Mouse (Mus musculus) stomach, embryonic 16.5 days (tissue): ENCODE results near the gene 2210016F16Rik. TPM values are rescaled to one million over a fixed set of nuclear protein-coding genes. Genes with fewer than 3 reads are reported as not detected.
A peak's percentile ranks its signal among the peaks of the same experiment; 100 is the strongest.
"Not testable (repeated sequence)": the region's sequence is repeated elsewhere in the genome, so short reads cannot be mapped to it uniquely, and the experiment has no call there.

Experiments
- ATAC-seq: fragments of 200-750 bp; cut with Nextera tagmentation; 2 replicates; pipeline ENCODE4 v1.8.0; 2017; ENCODE audit warnings: moderate number of reproducible peaks, moderate TSS enrichment; ENCODE audit not compliant: insufficient read depth, low FRiP score
- H3K27ac ChIP-seq: fragments of 300-500 bp; sonication (generic); 2 replicates; pipeline ENCODE4 v1.5.1; 2014; ENCODE audit warnings: low read length
- H3K27me3 ChIP-seq: fragments of 300-500 bp; sonication (generic); 2 replicates; pipeline ENCODE4 v1.6.1; 2014; ENCODE audit warnings: low read length, control low read depth, mixed read lengths; ENCODE audit not compliant: control insufficient read depth, insufficient read depth
- H3K36me3 ChIP-seq: fragments of 300-500 bp; sonication (generic); 2 replicates; pipeline ENCODE4 v1.6.1; 2014; ENCODE audit warnings: low read length; ENCODE audit not compliant: control insufficient read depth, insufficient read depth
- H3K4me1 ChIP-seq: fragments of 300-500 bp; sonication (generic); 2 replicates; pipeline ENCODE4 v1.6.1; 2014; ENCODE audit warnings: low read length, control low read depth, mixed read lengths; ENCODE audit not compliant: control insufficient read depth, insufficient read depth
- H3K4me2 ChIP-seq: fragments of 300-500 bp; sonication (generic); 2 replicates; pipeline ENCODE4 v1.6.1; 2014; ENCODE audit warnings: low read depth, low read length, mixed read lengths
- H3K4me3 ChIP-seq: fragments of 300-500 bp; sonication (generic); replicated peaks from 2 replicates; pipeline ENCODE4 v1.5.1; 2014; ENCODE audit warnings: mild to moderate bottlenecking, low read length
- H3K9ac ChIP-seq: fragments of 300-500 bp; sonication (generic); 2 replicates; pipeline ENCODE4 v1.6.1; 2014; ENCODE audit warnings: low read length
- H3K9me3 ChIP-seq: fragments of 300-500 bp; sonication (generic); replicated peaks from 2 replicates; pipeline ENCODE4 v1.6.1; 2016; ENCODE audit warnings: low read length, control low read depth; ENCODE audit not compliant: control insufficient read depth
- WGBS: fragments of 180-500 bp; shearing (Covaris S2); extraction: QIAGEN DNeasy Blood & Tissue Kit; methylation state at CpG from one replicate; pipeline ENCODE4 v1.1.7; 2014; 5-methylcytosine and 5-hydroxymethylcytosine counted together
- polyA plus RNA-seq: library from polyadenylated mRNA; unstranded; fragments of >200 nt; fragmentation: Nextera tagmentation; extraction: Ambion mirVana; gene quantifications from 2 replicates; pipeline ENCODE4 v1.2.1, GENCODE M21; 2015

Gene 2210016F16Rik
- polyA plus RNA-seq, 1 experiment from 2014 or later = 31.4 TPM

- H3K9me3 ChIP-seq, H3K4me1 ChIP-seq, ATAC-seq, H3K36me3 ChIP-seq, H3K27me3 ChIP-seq: not testable (repeated sequence)
- H3K4me2 ChIP-seq = peak within 1 kb of the TSS; percentile 52
- H3K9ac ChIP-seq = peak within 1 kb of the TSS; percentile 96
- peak within 1 kb of the TSS; percentile 96 for H3K4me3 ChIP-seq
- H3K27ac ChIP-seq = peak within 1 kb of the TSS; percentile 99
- 4% methylated on average over 16 of the region's 17 CpGs for WGBS
Observed at GRCm38 (mm10) chr13:58403243-58403642, 18.2 kb upstream of the 2210016F16Rik start, which contains the start of gene Hnrnpk. Gene Hnrnpk (minus strand): TSS chr13:58403343.

GRCm38 (mm10) chr13:58402744-58403110, 17.7 kb upstream of the 2210016F16Rik start:
- peak; percentile 74 for ATAC-seq
- peak overlapping the region; percentile 99 for H3K27ac ChIP-seq
- peak overlapping the region; percentile 96 for H3K4me3 ChIP-seq
- 0% methylated on average over 43 of the region's 48 CpGs for WGBS
- H3K4me1 ChIP-seq = no peaks in the 10 kb centered on the region
- H3K36me3 ChIP-seq = peaks cover 1% of the 10 kb centered on the region; the same call in 1 of the 2 replicates
- H3K27me3 ChIP-seq = no peaks in the 10 kb centered on the region
- no peaks in the 10 kb centered on the region for H3K9me3 ChIP-seq
- peak overlapping the region; percentile 52 for H3K4me2 ChIP-seq
- H3K9ac ChIP-seq = peak overlapping the region; percentile 96

- Histone ChIP-seq H3K36me3 (peaks cover 3% of the 10 kb centered on the region; the same call in 1 of the 2 replicates), H3K4me2 (peak within 1 kb of the TSS; percentile 88), H3K9ac (peak within 1 kb of the TSS; percentile 96), H3K4me1 (no peaks in the 10 kb centered on the region), H3K4me3 (peak within 1 kb of the TSS; percentile 96), H3K27me3 (no peaks in the 10 kb centered on the region), H3K27ac (peak within 1 kb of the TSS; percentile 99), H3K9me3 (no peaks in the 10 kb centered on the region)
- under 1% methylated on average over 90 of the region's 91 CpGs for WGBS
- ATAC-seq = peak; percentile 95
Observed at GRCm38 (mm10) chr13:58402003-58402743, 17.1 kb upstream of the 2210016F16Rik start, which contains the start of gene Rmi1. Gene Rmi1 (plus strand): TSS chr13:58402248.

GRCm38 (mm10) chr13:58401135-58402002, 16.3 kb upstream of the 2210016F16Rik start:
- no peaks in the 10 kb centered on the region for H3K9me3 ChIP-seq
- peak overlapping the region; percentile 96 for H3K9ac ChIP-seq
- H3K4me2 ChIP-seq = peak overlapping the region; percentile 88
- H3K27ac ChIP-seq = peak overlapping the region; percentile 99
- no peaks in the 10 kb centered on the region for H3K4me1 ChIP-seq
- H3K27me3 ChIP-seq = no peaks in the 10 kb centered on the region
- under 1% methylated on average over 77 of the region's 100 CpGs for whole genome bisulfite sequencing
- H3K36me3 ChIP-seq = peaks cover 3% of the 10 kb centered on the region; the same call in 1 of the 2 replicates
- H3K4me3 ChIP-seq = peak overlapping the region; percentile 96
- peak; percentile 32 for ATAC-seq

GRCm38 (mm10) chr13:58400576-58400975, 15.6 kb upstream of the 2210016F16Rik start:
- Histone ChIP-seq H3K9me3 (no peaks in the 10 kb centered on the region), H3K4me1 (no peaks in the 10 kb centered on the region), H3K27ac (no peak overlapping the region; the same call in 1 of the 2 replicates), H3K4me3 (peak overlapping the region; percentile 96), H3K4me2 (peak overlapping the region; percentile 88), H3K36me3 (peaks cover 7% of the 10 kb centered on the region; the same call in 1 of the 2 replicates), H3K9ac (peak overlapping the region; percentile 96), H3K27me3 (no peaks in the 10 kb centered on the region)
- ATAC-seq = no peak
- under 1% methylated on average over 11 of the region's 11 CpGs for WGBS

GRCm38 (mm10) chr13:58397651-58398050, 12.6 kb upstream of the 2210016F16Rik start:
- ATAC-seq = no peak
- Histone ChIP-seq H3K36me3 (peaks cover 20% of the 10 kb centered on the region), H3K9ac (no peak overlapping the region), H3K4me3 (no peak overlapping the region), H3K4me1 (no peaks in the 10 kb centered on the region), H3K4me2 (no peak overlapping the region), H3K9me3 (no peaks in the 10 kb centered on the region), H3K27me3 (no peaks in the 10 kb centered on the region), H3K27ac (no peak overlapping the region)
- whole genome bisulfite sequencing = 83% methylated on average over 13 of the region's 13 CpGs

GRCm38 (mm10) chr13:58394392-58394791, 9.4 kb upstream of the 2210016F16Rik start:
- ATAC-seq, H3K27ac ChIP-seq, H3K27me3 ChIP-seq, H3K9ac ChIP-seq, H3K4me3 ChIP-seq, H3K4me2 ChIP-seq, H3K4me1 ChIP-seq, H3K9me3 ChIP-seq: not testable (repeated sequence)
- 83% methylated on average over 11 of the region's 11 CpGs for whole genome bisulfite sequencing
- H3K36me3 ChIP-seq = peaks cover 31% of the 10 kb centered on the region

GRCm38 (mm10) chr13:58389324-58389951, 4.4 kb upstream of the 2210016F16Rik start:
- Histone ChIP-seq H3K27ac (no peak overlapping the region), H3K9ac (no peak overlapping the region), H3K4me1 (no peaks in the 10 kb centered on the region), H3K27me3 (no peaks in the 10 kb centered on the region), H3K4me2 (no peak overlapping the region), H3K4me3 (no peak overlapping the region), H3K9me3 (no peaks in the 10 kb centered on the region), H3K36me3 (peaks cover 18% of the 10 kb centered on the region)
- 74% methylated on average over 2 of the region's 2 CpGs for WGBS
- ATAC-seq = no peak
